Mouse (Mus musculus): ENCODE data around the gene Dapp1.

- TF ChIP-seq USF1 (IDR thresholded peaks at IDR 0.05; ENCODE audit: low read depth) (no peak), POLR2A (IDR thresholded peaks at IDR 0.05; ENCODE audit: insufficient read length, low read depth) (no peak), MYOD1 (IDR thresholded peaks at IDR 0.05; ENCODE audit: control insufficient read depth in 1 of 3, insufficient read length in 2 of 3, low read depth in 2 of 3) (no peak), TCF12 (IDR thresholded peaks at IDR 0.05; ENCODE audit: insufficient read depth, poor library complexity, severe bottlenecking) (no peak), MYOG (IDR thresholded peaks at IDR 0.05; ENCODE audit: control insufficient read depth in 1 of 3, insufficient read depth in 1 of 3, insufficient read length in 2 of 3, low read depth in 2 of 3) (no peak), POLR2AphosphoS2 (IDR thresholded peaks at IDR 0.05; ENCODE audit: insufficient read length, low read depth) (no peak), CEBPB (IDR thresholded peaks at IDR 0.05; ENCODE audit: insufficient read depth, poor library complexity, severe bottlenecking) (no peak), E2F4 (IDR thresholded peaks at IDR 0.05; ENCODE audit: insufficient read depth) (no peak), SRF (IDR thresholded peaks at IDR 0.05; ENCODE audit: control insufficient read depth, insufficient read length, low read depth) (no peak), MAX (IDR thresholded peaks at IDR 0.05; ENCODE audit: low read depth) (no peak), REST (IDR thresholded peaks at IDR 0.05; ENCODE audit: insufficient read depth, insufficient read length) (no peak)
Measured at GRCm38 (mm10) chr3:137919398-137919797, 61.9 kb downstream of the Dapp1 start.

Data from myocyte (in vitro differentiated cells).